Mouse (Mus musculus) embryo, embryonic 9.5 days (tissue): ENCODE measurements at regions not wholly inside any gene's neighbourhood (a gene's known extent, or its start where the extent isn't known, plus 50 kb on each side); places are given as distances from the start of the nearest gene placed in this dataset.

Source experiments
- DNase-seq: peaks from one replicate; pipeline ENCODE4 v3.0.0-alpha.2; 2017; ENCODE audit errors: extremely low spot score

GRCm38 (mm10) chr6:140300470-140301145 is 123.2 kb upstream of the Plekha5 start:
- peak; percentile 18 for DNase-seq

DNA sequence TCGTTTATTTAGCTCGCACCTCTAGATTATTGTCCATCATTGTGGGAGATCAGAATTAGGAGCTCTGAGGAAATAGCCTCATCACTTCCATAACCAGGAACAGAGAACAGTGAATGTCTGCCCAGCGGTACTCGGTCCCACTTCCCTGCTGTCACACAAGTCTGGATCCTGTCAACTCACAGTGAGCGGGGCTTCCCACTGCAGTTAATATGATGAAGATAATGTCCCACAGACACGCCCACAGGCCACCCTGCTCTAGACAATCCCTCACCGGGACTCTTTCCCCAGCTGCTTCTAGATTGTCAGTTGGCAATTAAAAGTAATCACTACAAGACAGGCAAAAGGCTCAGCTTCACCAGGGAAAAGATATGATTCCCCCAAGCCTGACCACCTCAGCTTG is 124.2 kb upstream of the Plekha5 start:
- no peak for DNase-seq

GRCm38 (mm10) chr6:140297969-140298554 is 125.8 kb upstream of the Plekha5 start:
- DNase-seq = no peak

GRCm38 (mm10) chr6:140297561-140297960 is 126.3 kb upstream of the Plekha5 start:
- DNase-seq = no peak

DNA sequence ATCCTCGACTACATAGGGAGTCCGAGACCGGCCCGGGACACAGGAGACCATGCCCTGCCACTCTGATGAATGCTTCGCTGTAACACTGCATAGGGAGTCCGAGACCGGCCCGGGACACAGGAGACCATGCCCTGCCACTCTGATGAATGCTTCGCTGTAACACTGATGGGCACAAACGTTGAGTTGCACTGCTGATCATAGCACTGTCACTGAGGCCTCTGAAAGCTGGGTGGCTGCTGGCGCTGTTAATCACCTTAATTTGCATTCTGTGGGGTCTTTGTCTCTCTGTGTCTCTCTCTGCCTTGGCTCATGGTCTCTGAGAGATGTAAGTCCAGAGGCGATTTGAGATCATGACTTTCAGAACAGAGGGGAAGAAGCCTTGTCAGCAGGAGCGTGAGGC is 133.7 kb upstream of the Plekha5 start:
- DNase-seq = no peak

GRCm38 (mm10) chr6:140288799-140289198 is 135.1 kb upstream of the Plekha5 start:
- peak; percentile 20 for DNase-seq

- no peak for DNase-seq
Observed at GRCm38 (mm10) chr6:140282285-140282577, 141.6 kb upstream of the Plekha5 start.

DNA sequence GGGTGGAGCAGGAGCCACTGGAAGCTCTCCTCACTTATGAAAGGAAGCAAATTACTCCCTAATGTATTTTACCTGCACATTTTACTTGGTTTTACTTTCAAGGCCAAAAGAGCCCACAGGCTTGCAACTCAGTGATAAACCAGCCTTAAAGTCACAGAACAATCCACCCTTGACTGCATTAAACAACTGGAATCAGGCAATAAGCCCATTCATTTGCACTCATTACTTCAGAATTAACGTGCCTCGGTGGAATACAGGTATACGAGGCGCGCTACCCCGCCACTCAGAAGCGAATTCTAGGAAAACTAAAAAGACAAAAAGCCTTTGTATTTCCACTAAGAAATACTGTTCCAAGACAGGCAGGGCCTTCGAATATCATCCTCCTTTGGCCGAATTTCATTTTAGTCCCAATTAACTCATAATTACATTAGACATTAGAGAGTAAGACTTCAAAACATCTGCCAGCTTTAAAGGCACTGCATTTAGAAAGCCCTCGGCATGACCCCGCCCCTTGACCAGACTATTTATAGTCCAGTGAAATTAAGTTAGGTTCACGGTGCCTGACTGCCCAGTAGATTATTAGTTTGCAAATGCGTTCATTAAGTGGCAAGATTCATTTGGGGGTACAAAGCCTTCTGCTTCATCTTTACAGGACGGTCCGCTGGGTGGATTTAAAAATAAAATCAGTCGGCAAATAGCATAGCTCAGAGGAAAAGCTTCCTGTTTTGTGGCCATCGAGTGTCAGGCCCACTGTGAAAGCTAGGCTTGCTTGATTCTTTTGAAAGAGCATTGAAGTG is 142.2 kb upstream of the Plekha5 start:
- DNase-seq = no peak

DNA sequence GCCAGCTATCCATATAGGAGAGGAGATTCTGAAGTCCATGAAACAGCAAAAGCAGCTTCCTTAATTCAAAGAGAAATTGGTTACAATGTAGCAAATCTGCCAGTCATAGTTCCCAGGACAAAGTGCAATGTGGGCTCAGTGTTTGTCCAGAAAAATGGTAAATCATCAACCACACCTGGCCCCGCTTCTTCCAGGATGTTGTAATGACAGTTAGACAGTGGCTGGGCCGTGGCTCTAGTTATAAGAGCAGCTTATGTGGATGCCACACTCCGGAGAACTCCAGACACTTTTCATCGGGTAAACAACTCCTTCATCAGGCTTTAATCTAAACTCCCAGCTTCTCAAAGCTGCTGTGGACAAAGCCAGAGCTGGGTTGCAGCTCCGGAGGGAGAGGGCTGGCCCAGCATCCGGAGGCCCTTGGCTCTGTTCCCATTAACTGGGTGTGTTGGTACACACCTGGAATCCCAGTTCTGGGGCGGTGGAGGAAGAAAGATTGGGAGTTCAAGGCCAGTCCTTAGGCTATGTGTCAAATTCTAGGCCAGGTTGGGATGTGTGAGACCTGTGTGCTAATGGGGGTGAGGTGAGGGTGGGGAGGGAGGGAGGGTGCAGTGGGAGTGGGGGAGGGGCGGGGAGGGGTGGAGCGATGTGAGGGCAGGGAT is 142.9 kb upstream of the Plekha5 start:
- no peak for DNase-seq

- no peak for DNase-seq
Observed at GRCm38 (mm10) chr6:140279736-140280370, 144.0 kb upstream of the Plekha5 start.

DNA sequence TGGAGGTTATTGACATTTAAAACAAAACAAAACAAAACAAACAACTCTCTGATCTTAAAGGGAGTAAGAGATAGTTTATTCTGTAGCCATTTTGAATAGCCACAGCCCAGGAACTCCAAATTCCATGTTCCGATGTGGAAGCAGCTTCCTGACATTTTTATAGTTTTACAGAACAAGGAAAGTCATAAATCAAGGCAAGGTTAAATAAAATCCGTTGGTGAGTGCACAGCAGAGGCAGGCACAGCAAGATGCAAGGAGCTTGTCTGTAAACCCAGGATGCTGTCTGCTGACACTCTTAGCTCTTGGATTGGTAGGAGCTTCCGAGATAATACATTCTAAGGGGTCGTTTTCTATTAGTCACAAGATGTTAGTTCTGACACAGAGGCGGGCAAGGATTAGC is 145.1 kb upstream of the Plekha5 start:
- peak; percentile 8 for DNase-seq

DNA sequence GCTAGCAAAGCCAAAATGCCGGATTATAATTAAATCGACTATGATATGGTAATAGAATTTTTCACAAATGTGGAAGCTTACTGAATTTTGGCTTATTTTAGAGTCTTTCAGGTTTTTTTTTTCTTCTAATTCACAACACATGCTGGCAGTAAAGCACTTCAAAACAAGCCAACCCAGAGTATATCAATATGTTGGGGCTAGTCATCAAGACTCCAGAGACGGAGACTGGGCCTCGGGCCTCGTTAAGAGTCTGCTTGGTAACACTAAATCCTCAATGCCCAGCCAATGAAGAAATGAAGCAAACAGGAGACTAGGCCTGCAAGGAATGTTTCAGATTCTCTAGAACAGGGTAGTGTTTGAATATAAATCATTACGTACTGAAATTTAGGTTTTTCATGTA is 153.3 kb upstream of the Plekha5 start:
- no peak for DNase-seq

GRCm38 (mm10) chr6:140268315-140269070 is 155.4 kb upstream of the Plekha5 start:
- DNase-seq = peak; percentile 12

- no peak for DNase-seq
Observed at GRCm38 (mm10) chr6:140263920-140264319, 159.9 kb upstream of the Plekha5 start.

DNA sequence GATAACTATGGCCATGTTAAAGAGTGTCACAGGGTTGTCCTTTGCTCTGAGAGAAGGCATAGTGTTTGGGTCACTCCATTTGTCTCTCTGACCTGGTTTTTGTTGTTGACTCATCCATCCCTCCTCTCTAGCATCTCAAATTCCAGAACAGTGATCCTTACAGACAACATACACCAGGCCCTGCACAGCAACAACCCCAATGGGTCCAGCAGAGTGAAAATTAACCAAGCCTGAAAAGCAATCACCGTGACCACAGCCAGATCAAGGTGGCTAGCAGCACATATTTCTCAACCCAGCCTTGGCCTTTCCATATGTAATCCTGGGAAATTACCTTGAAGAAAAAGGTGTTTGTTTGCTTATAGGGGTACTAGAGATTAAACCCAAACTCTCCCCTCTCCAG is 162.0 kb upstream of the Plekha5 start:
- DNase-seq = no peak

- DNase-seq = no peak
Observed at GRCm38 (mm10) chr6:140258761-140259160, 165.1 kb upstream of the Plekha5 start.

- DNase-seq = no peak
Observed at GRCm38 (mm10) chr6:140258101-140258500, 165.8 kb upstream of the Plekha5 start.

DNA sequence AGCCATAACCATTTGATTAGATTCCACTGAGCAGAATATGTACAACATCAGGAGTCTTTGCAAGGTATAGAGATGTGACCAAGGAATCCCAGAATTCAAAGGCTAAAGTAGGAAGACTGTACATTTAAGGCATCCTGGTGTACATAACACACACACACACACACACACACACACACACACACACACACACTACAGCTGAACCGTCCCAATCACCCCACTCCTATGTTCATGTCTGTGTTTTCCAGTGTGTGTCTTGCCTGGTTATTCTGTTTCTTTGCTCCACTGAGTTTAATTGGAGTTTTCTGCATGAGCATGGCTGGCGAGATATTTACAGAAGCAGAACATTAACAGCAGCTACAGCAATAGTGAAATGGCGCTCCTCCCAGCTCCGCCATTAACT is 172.3 kb upstream of the Plekha5 start:
- no peak for DNase-seq

- peak; percentile 39 for DNase-seq
Observed at GRCm38 (mm10) chr6:140243411-140244151, 180.3 kb upstream of the Plekha5 start.

DNA sequence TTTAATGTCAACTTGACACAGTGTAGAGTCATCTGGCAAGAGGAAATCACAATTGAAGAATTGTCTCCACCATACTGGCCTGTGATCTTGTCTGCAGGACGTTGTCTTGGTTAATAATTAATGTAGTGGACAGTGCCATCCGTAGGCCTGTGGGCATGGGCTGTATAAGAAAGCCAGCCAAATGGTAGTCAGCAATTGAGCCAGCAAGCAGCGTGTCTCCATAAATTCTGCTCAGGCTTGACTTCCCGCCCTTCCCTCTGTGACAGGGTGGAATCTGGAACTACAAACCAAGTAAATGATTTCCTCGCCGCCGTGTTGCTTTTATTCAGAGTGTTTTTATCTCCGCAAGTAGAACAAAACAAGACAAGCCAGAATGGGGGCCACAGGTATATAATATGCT is 184.5 kb upstream of the Plekha5 start:
- no peak for DNase-seq

DNA sequence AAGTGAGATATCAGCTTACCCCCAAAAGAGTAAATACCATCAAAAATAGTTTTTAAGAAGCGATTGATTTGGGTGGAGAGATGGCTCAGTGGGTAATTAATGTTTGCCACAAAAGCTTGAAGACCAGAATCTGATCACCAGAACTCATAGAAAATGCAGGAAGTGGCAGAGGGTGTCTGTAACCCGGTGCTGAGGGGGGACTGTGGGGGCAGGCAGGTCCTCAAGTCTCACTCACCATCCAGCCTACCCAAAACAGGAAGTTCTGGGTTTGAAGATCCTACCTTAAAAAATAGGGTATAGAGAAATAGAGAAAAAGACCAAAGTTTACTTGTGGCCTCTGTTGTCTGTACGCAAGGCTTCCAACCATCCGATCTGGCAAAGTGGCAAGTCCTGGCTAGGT is 190.3 kb upstream of the Plcz1 start:
- no peak for DNase-seq
